In the genomic region with DNA sequence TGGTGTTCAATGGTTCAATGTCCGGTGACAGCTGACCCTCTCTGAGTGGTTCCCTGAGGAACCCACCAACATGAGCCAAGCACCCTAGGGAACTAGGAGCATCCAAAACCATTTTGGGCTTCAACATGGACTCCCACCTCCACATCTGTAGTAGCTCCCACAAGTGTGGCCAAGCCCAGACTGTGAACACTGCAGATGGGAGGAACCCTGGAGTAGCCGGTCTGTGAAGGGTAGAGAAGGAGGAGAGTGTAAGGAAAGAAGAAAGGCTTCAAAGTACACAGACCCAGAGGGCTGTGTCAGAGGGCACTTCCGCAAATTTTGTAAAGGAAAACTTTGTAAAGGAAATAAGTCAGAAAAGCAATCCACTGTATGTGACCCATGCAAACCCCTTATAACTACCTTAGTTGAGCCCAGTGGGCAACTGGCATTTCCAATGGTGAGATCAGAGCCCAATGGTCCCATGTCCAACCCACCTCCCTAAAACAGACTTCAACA, we compare ENCODE assay signal across 15 mouse cellular contexts.
"Had no signal": no experiment of that assay in that cellular context is flagged by ENCODE, and none has a peak within 500 bp of the region (broad histone marks: within the 10 kb centered on the region; RNA-seq: fewer than 3 reads in every experiment).

No protein-coding gene starts in this region.

- H3K4me2 ChIP-seq: kidney, embryonic 15.5 days; liver, embryonic 12.5 days; lung, embryonic 15.5 days; midbrain, embryonic 13.5 days; neural tube, embryonic 15.5 days had no signal

- H3K27ac ChIP-seq: kidney, embryonic 15.5 days; limb, embryonic 10.5 days; liver, embryonic 12.5 days; lung, embryonic 15.5 days; midbrain, embryonic 13.5 days; neural tube, embryonic 15.5 days had no signal

- DNase-seq: kidney, adult 2 months; kidney, postnatal 14 days; layer of hippocampus, adult 9-11 months; layer of hippocampus, postnatal 36 days; lung, postnatal 14 days; right cerebral cortex, adult 18-20 months; right cerebral cortex, postnatal 25 days; thymus, adult 18-20 months; thymus, postnatal 14 days had no signal

- H3K4me3 ChIP-seq: kidney, embryonic 15.5 days; limb, embryonic 10.5 days; liver, embryonic 12.5 days; lung, embryonic 15.5 days; midbrain, embryonic 13.5 days; neural tube, embryonic 15.5 days had no signal

- H3K27me3 ChIP-seq: kidney, embryonic 15.5 days; liver, embryonic 12.5 days; lung, embryonic 15.5 days; midbrain, embryonic 13.5 days; neural tube, embryonic 15.5 days had no signal

- H3K9ac ChIP-seq: kidney, embryonic 15.5 days; liver, embryonic 12.5 days; lung, embryonic 15.5 days; midbrain, embryonic 13.5 days; neural tube, embryonic 15.5 days had no signal

- H3K9me3 ChIP-seq: kidney, embryonic 15.5 days; limb, embryonic 10.5 days; liver, embryonic 12.5 days; lung, embryonic 15.5 days; midbrain, embryonic 13.5 days; neural tube, embryonic 15.5 days had no signal

- H3K4me1 ChIP-seq: lung, embryonic 15.5 days had no signal

- ATAC-seq: liver, embryonic 12.5 days; midbrain, embryonic 13.5 days had no signal
